Mouse (Mus musculus): Measurements from ENCODE around the gene Mfsd12. TPM values are rescaled to one million over a fixed set of nuclear protein-coding genes. Genes with fewer than 3 reads are reported as not detected.
A peak's percentile ranks its signal among the peaks of the same experiment; 100 is the strongest.

Mfsd12 gene
- total and polyA plus RNA-seq, 3 experiments, result 5.2 to 9.5 (median 7.4) TPM

DNA sequence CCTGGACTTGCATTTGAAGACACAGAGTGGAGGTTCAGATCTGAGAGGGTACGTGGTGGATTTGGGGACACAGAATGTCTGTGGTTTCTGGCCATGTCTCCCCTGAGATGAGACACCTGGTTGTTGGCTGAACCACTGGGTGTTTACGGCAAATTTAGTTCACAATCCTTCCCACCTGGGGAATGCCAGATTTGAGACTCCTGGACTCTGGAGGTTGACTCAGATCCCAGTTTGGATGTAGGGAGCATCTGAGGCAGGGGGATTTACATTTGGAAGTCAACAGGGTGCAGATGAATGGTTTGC is 20.0 kb downstream of the Mfsd12 start:
- dilution Hi-C loops (cut with MboI; ENCODE audit: extremely low pct_ligation_motif_present, extremely low pct_unique_long_range_greater_than_20kb, low sequenced_read_pairs), result no loop called here
- H3K4me2 ChIP-seq (ENCODE audit: insufficient read depth, low read depth, poor library complexity, severe bottlenecking), result peak overlapping the region; percentile 94
- no peak for DNase-seq (ENCODE audit: extremely low read depth)

GRCm38 (mm10) chr10:81377793-81378552 is 20.7 kb downstream of the Mfsd12 start, which contains the start of gene Fzr1:
Gene Fzr1 (minus strand): TSS chr10:81378516.
- peak within 1 kb of the TSS; percentile 75 to 97 (median 90) for H3K4me3 ChIP-seq (replicated peaks in 1 of 3; ENCODE audit: low read depth in 2 of 3, low read length in 2 of 3, poor library complexity in 1 of 3)
- peak; percentile 11 for TF ChIP-seq NELFE (IDR thresholded peaks at IDR 0.05; ENCODE audit: low read depth, low read length)
- TF ChIP-seq POLR2A (IDR thresholded peaks at IDR 0.05; ENCODE audit: low read depth, low read length), result peak; percentile 64
- TF ChIP-seq RCOR1 (conservative IDR thresholded peaks at IDR 0.05; ENCODE audit: low read depth, low read length), result no peak
- in situ Hi-C loops (cut with MboI; ENCODE audit: low pct_ligation_motif_present, low pct_unique_long_range_greater_than_20kb, low sequenced_read_pairs) (no loop called here), dilution Hi-C loops (cut with MboI; ENCODE audit: extremely low pct_ligation_motif_present, extremely low pct_unique_long_range_greater_than_20kb, low sequenced_read_pairs) (no loop called here)
- no peaks in the 10 kb centered on the region for H3K9me3 ChIP-seq (replicated peaks; ENCODE audit: low read length)
- peaks cover 5 to 42% of the 10 kb centered on the region in 2 experiments; a peak in 3 of 4 replicates for H3K4me1 ChIP-seq (ENCODE audit: control insufficient read depth in 1 of 2, insufficient read depth in 2 of 2)
- H3K79me2 ChIP-seq (replicated peaks; ENCODE audit: control insufficient read depth, extremely low read depth, insufficient read depth, poor library complexity, severe bottlenecking), result peaks cover 36% of the 10 kb centered on the region
- H3K27ac ChIP-seq (ENCODE audit: insufficient read depth, low read depth), result peak within 1 kb of the TSS; percentile 29
- H3K4me2 ChIP-seq (ENCODE audit: insufficient read depth, low read depth, poor library complexity, severe bottlenecking), result peak within 1 kb of the TSS; percentile 94
- H3K36me3 ChIP-seq (replicated peaks in 1 of 2; ENCODE audit: control insufficient read depth in 1 of 2, insufficient read depth in 1 of 2, low read length in 1 of 2), result peaks cover 18 to 24% of the 10 kb centered on the region in 2 experiments
- DNase-seq (ENCODE audit: extremely low read depth), result no peak
- H3K27me3 ChIP-seq (replicated peaks), result no peaks in the 10 kb centered on the region
- H3K9ac ChIP-seq (ENCODE audit: insufficient read depth, low read depth), result peak within 1 kb of the TSS; percentile 90

More for the DNA sequence above, 20.0 kb downstream of the Mfsd12 start:
- Histone ChIP-seq H3K79me2 (replicated peaks; ENCODE audit: control insufficient read depth, extremely low read depth, insufficient read depth, poor library complexity, severe bottlenecking) (peaks cover 36% of the 10 kb centered on the region), H3K9me3 (replicated peaks; ENCODE audit: low read length) (no peaks in the 10 kb centered on the region), H3K4me1 (ENCODE audit: control insufficient read depth in 1 of 2, insufficient read depth in 2 of 2) (peaks cover 5 to 42% of the 10 kb centered on the region in 2 experiments; a peak in 3 of 4 replicates), H3K9ac (ENCODE audit: insufficient read depth, low read depth) (peak overlapping the region; percentile 90), H3K27me3 (replicated peaks) (no peaks in the 10 kb centered on the region), H3K27ac (ENCODE audit: insufficient read depth, low read depth) (peak overlapping the region; percentile 29; the same call in 1 of the 2 replicates), H3K4me3 (replicated peaks in 1 of 3; ENCODE audit: low read depth in 2 of 3, low read length in 2 of 3, poor library complexity in 1 of 3) (peak overlapping the region; percentile 75 to 97 (median 90)), H3K36me3 (replicated peaks in 1 of 2; ENCODE audit: control insufficient read depth in 1 of 2, insufficient read depth in 1 of 2, low read length in 1 of 2) (peaks cover 24 to 31% of the 10 kb centered on the region in 2 experiments)
- in situ Hi-C loops (cut with MboI; ENCODE audit: low pct_ligation_motif_present, low pct_unique_long_range_greater_than_20kb, low sequenced_read_pairs), result no loop called here
- no peak for TF ChIP-seq IRF4 (IDR thresholded peaks at IDR 0.05; ENCODE audit: low read depth, low read length)
- TF ChIP-seq ZNF384 (IDR thresholded peaks at IDR 0.05; ENCODE audit: low read depth, low read length), result no peak
- TF ChIP-seq GABPA (IDR thresholded peaks at IDR 0.05; ENCODE audit: insufficient replicate concordance, low read depth, low read length), result no peak
- no peak for TF ChIP-seq SMC3 (IDR thresholded peaks at IDR 0.05; ENCODE audit: low read depth, low read length)
- TF ChIP-seq MAX (IDR thresholded peaks at IDR 0.05; ENCODE audit: low read length), result no peak
- TF ChIP-seq E2F4 (IDR thresholded peaks at IDR 0.05; ENCODE audit: insufficient replicate concordance, low read depth, low read length), result no peak
- no peak for TF ChIP-seq SIN3A (IDR thresholded peaks at IDR 0.05; ENCODE audit: low read length)

GRCm38 (mm10) chr10:81378553-81379182 is 21.4 kb downstream of the Mfsd12 start:
- dilution Hi-C loops (cut with MboI; ENCODE audit: extremely low pct_ligation_motif_present, extremely low pct_unique_long_range_greater_than_20kb, low sequenced_read_pairs) (no loop called here), in situ Hi-C loops (cut with MboI; ENCODE audit: low pct_ligation_motif_present, low pct_unique_long_range_greater_than_20kb, low sequenced_read_pairs) (no loop called here)
- H3K27ac ChIP-seq (ENCODE audit: insufficient read depth, low read depth), result no peak overlapping the region
- H3K4me3 ChIP-seq (replicated peaks in 1 of 3; ENCODE audit: low read depth in 2 of 3, low read length in 2 of 3, poor library complexity in 1 of 3), result peak overlapping the region; percentile 53 to 90 (median 59)
- H3K79me2 ChIP-seq (replicated peaks; ENCODE audit: control insufficient read depth, extremely low read depth, insufficient read depth, poor library complexity, severe bottlenecking), result peaks cover 31% of the 10 kb centered on the region
- H3K27me3 ChIP-seq (replicated peaks), result no peaks in the 10 kb centered on the region
- DNase-seq (ENCODE audit: extremely low read depth), result peak; percentile 100
- H3K9ac ChIP-seq (ENCODE audit: insufficient read depth, low read depth), result peak overlapping the region; percentile 58
- H3K4me1 ChIP-seq (ENCODE audit: control insufficient read depth in 1 of 2, insufficient read depth in 2 of 2), result peaks cover 5 to 35% of the 10 kb centered on the region in 2 experiments; a peak in 3 of 4 replicates
- H3K9me3 ChIP-seq (replicated peaks; ENCODE audit: low read length), result no peaks in the 10 kb centered on the region
- peak overlapping the region; percentile 47 for H3K4me2 ChIP-seq (ENCODE audit: insufficient read depth, low read depth, poor library complexity, severe bottlenecking)
- peaks cover 11 to 17% of the 10 kb centered on the region in 2 experiments for H3K36me3 ChIP-seq (replicated peaks in 1 of 2; ENCODE audit: control insufficient read depth in 1 of 2, insufficient read depth in 1 of 2, low read length in 1 of 2)
- no peak for TF ChIP-seq USF1 (IDR thresholded peaks at IDR 0.05; ENCODE audit: low read depth, low read length)
- TF ChIP-seq MEF2A (IDR thresholded peaks at IDR 0.05; ENCODE audit: borderline replicate concordance, low read depth, low read length), result peak; percentile 29; the same call in 1 of the 2 replicates
- TF ChIP-seq CHD2 (IDR thresholded peaks at IDR 0.05; ENCODE audit: low read length), result peak; percentile 59
- TF ChIP-seq PAX5 (IDR thresholded peaks at IDR 0.05; ENCODE audit: low read length), result no peak
- TF ChIP-seq TCF12 (IDR thresholded peaks at IDR 0.05; ENCODE audit: low read depth, low read length), result no peak
- 0 out of 2 replicates have a peak, but pooled peaks have one; percentile 35 for TF ChIP-seq E2F4 (IDR thresholded peaks at IDR 0.05; ENCODE audit: insufficient replicate concordance, low read depth, low read length)
- TF ChIP-seq KAT2A (IDR thresholded peaks at IDR 0.05; ENCODE audit: insufficient replicate concordance, low read length), result peak; percentile 72; the same call in 1 of the 2 replicates
- TF ChIP-seq ZMIZ1 (IDR thresholded peaks at IDR 0.05; ENCODE audit: low read depth, low read length), result peak; percentile 49
- TF ChIP-seq TBP (conservative IDR thresholded peaks at IDR 0.05; ENCODE audit: low read depth, low read length), result peak; percentile 91
- no peak for TF ChIP-seq BHLHE40 (IDR thresholded peaks at IDR 0.05; ENCODE audit: low read depth, low read length)
- peak; percentile 62 for TF ChIP-seq POLR2A (IDR thresholded peaks at IDR 0.05; ENCODE audit: low read depth, low read length)
- peak; percentile 69 for TF ChIP-seq IRF4 (IDR thresholded peaks at IDR 0.05; ENCODE audit: low read depth, low read length)
- TF ChIP-seq RAD21 (IDR thresholded peaks at IDR 0.05; ENCODE audit: low read depth, low read length), result no peak
- TF ChIP-seq USF2 (conservative IDR thresholded peaks at IDR 0.05; ENCODE audit: low read depth, low read length), result no peak
- peak; percentile 97 for TF ChIP-seq NRF1 (IDR thresholded peaks at IDR 0.05; ENCODE audit: low read depth, low read length)
- no peak for TF ChIP-seq ETS1 (conservative IDR thresholded peaks at IDR 0.05; ENCODE audit: low read depth, low read length)
